ENCODE assay signal across 19 mouse cellular contexts in the genomic region with DNA sequence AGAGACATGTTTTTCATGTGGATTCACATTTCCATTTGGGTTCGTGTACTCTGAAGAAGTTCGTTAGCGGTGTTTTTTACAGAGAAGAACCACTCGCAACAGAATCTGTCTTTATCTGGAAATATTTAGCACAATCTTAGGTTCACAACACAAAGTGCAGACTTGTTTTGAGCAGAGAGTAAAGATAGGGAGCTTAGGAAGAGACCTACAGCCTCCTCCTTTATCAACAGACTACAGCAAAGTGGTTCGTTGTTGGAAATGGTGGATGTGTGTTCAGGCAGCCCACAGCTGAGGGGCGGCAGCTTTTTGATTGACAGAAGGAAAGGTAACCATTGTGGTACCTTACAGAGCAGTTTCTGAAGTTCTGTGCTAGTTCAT.
DNase-seq lines count a peak whose midpoint lies in the region; ATAC-seq and TF ChIP-seq lines count a peak whose summit lies in the region.
"Had no signal": no experiment of that assay in that cellular context is flagged by ENCODE, and none has a peak within 500 bp of the region (broad histone marks: within the 10 kb centered on the region; RNA-seq: fewer than 3 reads in every experiment).

No protein-coding gene starts in this region.

- H3K36me3 ChIP-seq in testis, adult 2 months (ENCODE audit: control insufficient read depth, insufficient read depth, low read length) = no peaks in the 10 kb centered on the region
- H3K36me3 ChIP-seq in liver, embryonic 13.5 days = no peaks in the 10 kb centered on the region
- H3K36me3 ChIP-seq in liver, postnatal 0 days (replicated peaks; ENCODE audit: insufficient read depth, low read length) = no peaks in the 10 kb centered on the region
- no peaks in the 10 kb centered on the region for H3K36me3 ChIP-seq in intestine, postnatal 0 days (ENCODE audit: control insufficient read depth, insufficient read depth)
- no peaks in the 10 kb centered on the region for H3K36me3 ChIP-seq in stomach, postnatal 0 days (ENCODE audit: control insufficient read depth, insufficient read depth, low read length)
- H3K36me3 ChIP-seq: embryonic facial prominence, embryonic 13.5 days; forebrain, embryonic 12.5 days; heart, embryonic 15.5 days; hindbrain, embryonic 15.5 days had no signal

- no peak for TF ChIP-seq CTCF in testis, adult 2 months (IDR thresholded peaks at IDR 0.05; ENCODE audit: control insufficient read depth, insufficient read depth, insufficient replicate concordance, low read depth, low read length)
- TF ChIP-seq CTCF in liver, postnatal 0 days (IDR thresholded peaks at IDR 0.05; ENCODE audit: low read depth) = no peak
- TF ChIP-seq CTCF in intestine, postnatal 0 days (IDR thresholded peaks at IDR 0.05; ENCODE audit: low read depth) = no peak
- TF ChIP-seq CTCF in stomach, postnatal 0 days (IDR thresholded peaks at IDR 0.05; ENCODE audit: low read depth) = no peak

- DNase-seq in testis, postnatal 10 days (ENCODE audit: low spot score) = no peak
- DNase-seq in liver, embryonic 13.5 days = no peak
- DNase-seq in liver, postnatal 0 days = no peak
- no peak for DNase-seq in retina, postnatal 1 day
- DNase-seq in stomach, postnatal 0 days (ENCODE audit: low spot score) = no peak
- DNase-seq: adrenal gland, adult 8-10 months; cerebellum, adult 11 months; cerebellum, adult 8-10 months; cerebellum, postnatal 14 days; forebrain, postnatal 0 days; gastrocnemius, postnatal 14 days; heart, adult 2 months had no signal

- no peaks in the 10 kb centered on the region for H3K27me3 ChIP-seq in testis, adult 2 months (ENCODE audit: control insufficient read depth, insufficient read depth, low read length)
- no peaks in the 10 kb centered on the region for H3K27me3 ChIP-seq in liver, embryonic 13.5 days
- H3K27me3 ChIP-seq in liver, postnatal 0 days (ENCODE audit: insufficient read depth, low read length) = no peaks in the 10 kb centered on the region
- no peaks in the 10 kb centered on the region for H3K27me3 ChIP-seq in intestine, postnatal 0 days (replicated peaks; ENCODE audit: control insufficient read depth, insufficient read depth, low read length)
- H3K27me3 ChIP-seq in stomach, postnatal 0 days (ENCODE audit: control insufficient read depth, insufficient read depth, low read length) = no peaks in the 10 kb centered on the region
- H3K27me3 ChIP-seq: embryonic facial prominence, embryonic 13.5 days; forebrain, embryonic 12.5 days; heart, embryonic 15.5 days; hindbrain, embryonic 15.5 days had no signal

- H3K27ac ChIP-seq in testis, adult 2 months (ENCODE audit: control insufficient read depth, insufficient read depth, low read depth, low read length) = peak overlapping the region; percentile 64
- H3K27ac ChIP-seq in liver, embryonic 13.5 days = peak overlapping the region; percentile 40
- H3K27ac ChIP-seq in liver, postnatal 0 days (ENCODE audit: low read depth) = no peak overlapping the region
- no peak overlapping the region for H3K27ac ChIP-seq in intestine, postnatal 0 days (ENCODE audit: low read depth, low read length)
- no peak overlapping the region for H3K27ac ChIP-seq in stomach, postnatal 0 days (replicated peaks)
- H3K27ac ChIP-seq: embryonic facial prominence, embryonic 13.5 days; forebrain, embryonic 12.5 days; heart, adult 2 months; heart, embryonic 15.5 days; hindbrain, embryonic 15.5 days had no signal

- WGBS in liver, embryonic 13.5 days (ENCODE audit: insufficient replicate concordance) = 13% methylated on average over 6 of the region's 6 CpGs
- WGBS in liver, postnatal 0 days (ENCODE audit: insufficient replicate concordance) = 57% methylated on average over 6 of the region's 6 CpGs
- WGBS in intestine, postnatal 0 days = 87% methylated on average over 6 of the region's 6 CpGs
- WGBS in stomach, postnatal 0 days = 83% methylated on average over 6 of the region's 6 CpGs

- ATAC-seq in liver, embryonic 13.5 days (ENCODE audit: low read depth) = peak; percentile 77
- ATAC-seq in liver, postnatal 0 days = no peak
- no peak for ATAC-seq in intestine, postnatal 0 days
- no peak for ATAC-seq in stomach, postnatal 0 days (ENCODE audit: low FRiP score, low TSS enrichment)
- ATAC-seq: forebrain, postnatal 0 days had no signal

- peak overlapping the region; percentile 19 for H3K4me2 ChIP-seq in liver, embryonic 13.5 days
- H3K4me2 ChIP-seq in liver, postnatal 0 days (ENCODE audit: low read depth, low read length) = no peak overlapping the region
- H3K4me2 ChIP-seq in intestine, postnatal 0 days (replicated peaks; ENCODE audit: low read depth) = no peak overlapping the region
- no peak overlapping the region for H3K4me2 ChIP-seq in stomach, postnatal 0 days (replicated peaks; ENCODE audit: low read depth)
- H3K4me2 ChIP-seq: embryonic facial prominence, embryonic 13.5 days; forebrain, embryonic 12.5 days; heart, embryonic 11.5 days; heart, embryonic 15.5 days; hindbrain, embryonic 15.5 days had no signal

- H3K4me1 ChIP-seq in testis, adult 2 months (ENCODE audit: control insufficient read depth, insufficient read depth, low read length) = no peaks in the 10 kb centered on the region
- peaks cover 86% of the 10 kb centered on the region for H3K4me1 ChIP-seq in liver, embryonic 13.5 days (replicated peaks)
- peaks cover 44% of the 10 kb centered on the region for H3K4me1 ChIP-seq in liver, postnatal 0 days (ENCODE audit: insufficient read depth)
- no peaks in the 10 kb centered on the region for H3K4me1 ChIP-seq in intestine, postnatal 0 days (replicated peaks; ENCODE audit: control insufficient read depth, insufficient read depth, low read length)
- no peaks in the 10 kb centered on the region for H3K4me1 ChIP-seq in stomach, postnatal 0 days (replicated peaks; ENCODE audit: control insufficient read depth, insufficient read depth)

- no peaks in the 10 kb centered on the region for H3K9me3 ChIP-seq in liver, embryonic 13.5 days (replicated peaks)
- no peaks in the 10 kb centered on the region for H3K9me3 ChIP-seq in liver, postnatal 0 days (ENCODE audit: low read length)
- no peaks in the 10 kb centered on the region for H3K9me3 ChIP-seq in intestine, postnatal 0 days (ENCODE audit: control insufficient read depth)
- H3K9me3 ChIP-seq in stomach, postnatal 0 days (ENCODE audit: control insufficient read depth, low read length) = no peaks in the 10 kb centered on the region
- H3K9me3 ChIP-seq: embryonic facial prominence, embryonic 13.5 days; forebrain, embryonic 12.5 days; heart, embryonic 15.5 days; hindbrain, embryonic 15.5 days had no signal

- no peak overlapping the region for H3K9ac ChIP-seq in liver, embryonic 13.5 days
- no peak overlapping the region for H3K9ac ChIP-seq in liver, postnatal 0 days (replicated peaks)
- no peak overlapping the region for H3K9ac ChIP-seq in intestine, postnatal 0 days (ENCODE audit: low read depth, low read length)
- H3K9ac ChIP-seq in stomach, postnatal 0 days (ENCODE audit: low read length) = no peak overlapping the region
- H3K9ac ChIP-seq: embryonic facial prominence, embryonic 13.5 days; forebrain, embryonic 12.5 days; forebrain, postnatal 0 days; heart, embryonic 15.5 days; hindbrain, embryonic 15.5 days had no signal

- peak; percentile 49; the same call in 1 of the 2 replicates for TF ChIP-seq EP300 in liver, postnatal 0 days (IDR thresholded peaks at IDR 0.05; ENCODE audit: low read depth)
- TF ChIP-seq EP300 in stomach, postnatal 0 days (optimal IDR thresholded peaks at IDR 0.05) = no peak

- TF ChIP-seq POLR2A in testis, adult 2 months (IDR thresholded peaks at IDR 0.05; ENCODE audit: control insufficient read depth, low read depth, low read length) = no peak

- H3K4me3 ChIP-seq in testis, adult 2 months (ENCODE audit: control insufficient read depth, low read depth, low read length) = no peak overlapping the region
- no peak overlapping the region for H3K4me3 ChIP-seq in liver, embryonic 13.5 days (replicated peaks)
- H3K4me3 ChIP-seq in liver, postnatal 0 days (ENCODE audit: low read depth, low read length) = no peak overlapping the region
- H3K4me3 ChIP-seq in intestine, postnatal 0 days (ENCODE audit: low read depth, low read length) = no peak overlapping the region
- H3K4me3 ChIP-seq in stomach, postnatal 0 days (ENCODE audit: low read depth, low read length) = no peak overlapping the region
- H3K4me3 ChIP-seq: embryonic facial prominence, embryonic 13.5 days; forebrain, embryonic 12.5 days; heart, adult 2 months; heart, embryonic 15.5 days; hindbrain, embryonic 15.5 days had no signal

Comparison
In these comparisons a context has a peak if more than half of its experiments do, and no peak if none do; other contexts are left out.
1. H3K27ac ChIP-seq: peak in testis, adult 2 months (single experiment) and liver, embryonic 13.5 days (single experiment); none in liver, postnatal 0 days (single experiment), intestine, postnatal 0 days (single experiment) and stomach, postnatal 0 days (single experiment).